Mouse (Mus musculus) heart, postnatal 0 days (tissue): ENCODE results near the gene Rtn4.

Source experiments
- CTCF ChIP-seq: IDR thresholded peaks from 2 replicates; pipeline ENCODE4 v1.5.1; 2016; ENCODE audit warnings: antibody characterized with exemption, control low read depth, low read depth
- EP300 ChIP-seq: IDR thresholded peaks from 2 replicates; pipeline ENCODE4 v1.6.1; 2016; ENCODE audit warnings: antibody characterized with exemption, low read depth

DNA sequence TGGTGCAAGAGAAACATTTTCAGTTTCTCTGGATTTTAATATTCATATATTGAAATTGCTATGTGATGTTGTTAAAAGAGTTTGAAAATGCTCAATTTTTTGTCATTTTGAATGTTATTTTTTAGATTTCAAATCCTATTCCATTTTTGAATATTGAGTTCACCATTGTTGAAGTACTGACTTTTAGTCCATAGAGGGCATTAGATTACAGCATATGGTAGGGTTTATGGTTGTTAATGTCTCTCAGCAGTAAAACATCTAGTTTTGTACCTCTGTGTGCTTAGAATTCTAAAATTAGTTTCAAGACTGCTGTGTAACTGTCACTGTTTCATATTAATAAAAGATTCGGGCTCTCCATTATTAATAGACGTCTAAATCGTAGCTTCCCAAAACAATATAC lies 22.8 kb downstream of the Rtn4 start:
- peak; percentile 50 for TF ChIP-seq CTCF
- TF ChIP-seq EP300: no peak
